Mouse (Mus musculus) natural killer cell, adult 2 months (primary cell): Measurements from ENCODE around the gene Fbxo2.
"Not testable (repeated sequence)": the region's sequence is repeated elsewhere in the genome, so short reads cannot be mapped to it uniquely, and the experiment has no call there.

ENCODE experiments used
- DNase-seq, 2 experiments: peaks; one replicate each; pipeline ENCODE4 v3.0.0; 2022; ENCODE audit warnings: low spot score in 2 of 2

The Fbxo2 gene

GRCm38 (mm10) chr4:148160436-148161390 is at the start of gene Fbxo2, which contains the start of gene Fbxo44:
Fbxo2 (plus strand) TSS chr4:148160621.
Fbxo44 (minus strand) TSS chr4:148160482.
- no peak for DNase-seq

GRCm38 (mm10) chr4:148112519-148112918 is 47.9 kb upstream of the Fbxo2 start:
- DNase-seq = no peak

GRCm38 (mm10) chr4:148114758-148115391 is 45.5 kb upstream of the Fbxo2 start:
- DNase-seq = peak; percentile 66 to 78

GRCm38 (mm10) chr4:148115467-148115866 is 45.0 kb upstream of the Fbxo2 start:
- DNase-seq = peak; percentile 37 to 46

GRCm38 (mm10) chr4:148116657-148117056 is 43.8 kb upstream of the Fbxo2 start:
- peak in 1 of 2 experiments; percentile 8 for DNase-seq

- DNase-seq = no peak
These were observed 43.0 kb upstream of the Fbxo2 start for GRCm38 (mm10) chr4:148117392-148117791.

- DNase-seq = not testable (repeated sequence)
These were observed 40.8 kb upstream of the Fbxo2 start for GRCm38 (mm10) chr4:148119578-148119977.

GRCm38 (mm10) chr4:148120555-148120954 is 39.9 kb upstream of the Fbxo2 start:
- DNase-seq = no peak

- DNase-seq = no peak
These were observed 39.1 kb upstream of the Fbxo2 start for GRCm38 (mm10) chr4:148121362-148121761.

- no peak for DNase-seq
These were observed 38.3 kb upstream of the Fbxo2 start for GRCm38 (mm10) chr4:148121982-148122693.

- no peak for DNase-seq
These were observed 37.7 kb upstream of the Fbxo2 start for GRCm38 (mm10) chr4:148122694-148123066.

- DNase-seq = no peak
These were observed 32.2 kb upstream of the Fbxo2 start for GRCm38 (mm10) chr4:148128241-148128640.

GRCm38 (mm10) chr4:148128672-148129071 is 31.7 kb upstream of the Fbxo2 start:
- DNase-seq = no peak

- DNase-seq = no peak
These were observed 30.3 kb upstream of the Fbxo2 start, which contains the start of gene Mad2l2 for GRCm38 (mm10) chr4:148130133-148130532. Mad2l2 (plus strand) TSS chr4:148130384.

- no peak for DNase-seq
These were observed 29.6 kb upstream of the Fbxo2 start, which contains the start of gene Draxin for GRCm38 (mm10) chr4:148130561-148131413. Draxin (minus strand) TSS chr4:148130698.

GRCm38 (mm10) chr4:148131497-148132081 is 28.8 kb upstream of the Fbxo2 start:
- DNase-seq = no peak

- DNase-seq = no peak
These were observed 25.4 kb upstream of the Fbxo2 start for GRCm38 (mm10) chr4:148134988-148135387.

GRCm38 (mm10) chr4:148137503-148137902 is 22.9 kb upstream of the Fbxo2 start:
- DNase-seq = no peak

GRCm38 (mm10) chr4:148139767-148140097 is 20.7 kb upstream of the Fbxo2 start:
- DNase-seq = no peak

GRCm38 (mm10) chr4:148140098-148141011 is 20.1 kb upstream of the Fbxo2 start:
- peak; percentile 94 to 95 for DNase-seq
